Mouse (Mus musculus) liver, adult 2 months (tissue): ENCODE measurements around the gene Hs3st4. TPM values are rescaled to one million over a fixed set of nuclear protein-coding genes. Genes with fewer than 3 reads are reported as not detected.

Experiments used
- DNase-seq: peaks from one replicate; pipeline ENCODE4 v3.0.0-alpha.2; 2011; ENCODE audit warnings: low read depth, low spot score; ENCODE audit errors: extremely low read depth
- H3K27ac ChIP-seq: fragments of 200-500 bp; replicated peaks from 2 replicates; pipeline ENCODE4 v1.5.1; 2012; ENCODE audit warnings: low read depth, mild to moderate bottlenecking, control low read depth, inconsistent platforms, low read length; ENCODE audit not compliant: insufficient read depth
- H3K27me3 ChIP-seq: fragments of 200-500 bp; 2 replicates; pipeline ENCODE4 v1.6.1; 2012; ENCODE audit warnings: mild to moderate bottlenecking, moderate library complexity, low read length, inconsistent platforms; ENCODE audit not compliant: control insufficient read depth, insufficient read depth
- H3K36me3 ChIP-seq: fragments of 200-500 bp; 2 replicates; pipeline ENCODE4 v1.6.1; 2012; ENCODE audit warnings: low read length, inconsistent platforms; ENCODE audit not compliant: control insufficient read depth, insufficient read depth
- H3K4me1 ChIP-seq: fragments of 200-500 bp; 2 replicates; pipeline ENCODE4 v1.6.1; 2011; ENCODE audit warnings: low read length; ENCODE audit not compliant: control insufficient read depth, insufficient read depth
- H3K4me3 ChIP-seq: fragments of 200-500 bp; 2 replicates; pipeline ENCODE4 v1.5.1; 2011; ENCODE audit warnings: low read depth, mild to moderate bottlenecking, control low read depth, low read length, moderate library complexity; ENCODE audit not compliant: insufficient read depth
- H3K79me2 ChIP-seq: fragments of 200-500 bp; 2 replicates; pipeline ENCODE4 v1.6.1; 2012; ENCODE audit warnings: inconsistent platforms, mild to moderate bottlenecking, low read length, moderate library complexity; ENCODE audit not compliant: control insufficient read depth, insufficient read depth
- H3K9ac ChIP-seq: fragments of 200-500 bp; 2 replicates; pipeline ENCODE4 v1.6.1; 2012; ENCODE audit warnings: low read depth, mild to moderate bottlenecking, control low read depth, inconsistent platforms, low read length
- CTCF ChIP-seq: fragments of 200-500 bp; IDR thresholded peaks from 2 replicates; pipeline ENCODE4 v1.5.1; 2011; ENCODE audit warnings: low read depth, low read length, control low read depth
- POLR2A ChIP-seq: fragments of 200-500 bp; IDR thresholded peaks from 2 replicates; pipeline ENCODE4 v1.6.1; 2011; ENCODE audit warnings: low read length, control low read depth; ENCODE audit not compliant: insufficient read depth; ENCODE audit errors: extremely low read depth
- WGBS: fragments of 180-500 bp; shearing (Covaris S2); methylation state at CpG from one replicate; pipeline ENCODE4 v1.1.7; 2018; 5-methylcytosine and 5-hydroxymethylcytosine counted together
- polyA plus RNA-seq: library from polyadenylated mRNA; depleted of rRNA; stranded (reverse); fragments of >200 nt; gene quantifications from 2 replicates; pipeline ENCODE4 v1.2.3, GENCODE M21; 2012
- total RNA-seq: library from RNA; depleted of rRNA; stranded (reverse); fragments of >200 nt; gene quantifications from 2 replicates; pipeline ENCODE4 v1.2.3, GENCODE M21; 2014

Gene Hs3st4
- total and polyA plus RNA-seq, 2 experiments, result not detected

DNA sequence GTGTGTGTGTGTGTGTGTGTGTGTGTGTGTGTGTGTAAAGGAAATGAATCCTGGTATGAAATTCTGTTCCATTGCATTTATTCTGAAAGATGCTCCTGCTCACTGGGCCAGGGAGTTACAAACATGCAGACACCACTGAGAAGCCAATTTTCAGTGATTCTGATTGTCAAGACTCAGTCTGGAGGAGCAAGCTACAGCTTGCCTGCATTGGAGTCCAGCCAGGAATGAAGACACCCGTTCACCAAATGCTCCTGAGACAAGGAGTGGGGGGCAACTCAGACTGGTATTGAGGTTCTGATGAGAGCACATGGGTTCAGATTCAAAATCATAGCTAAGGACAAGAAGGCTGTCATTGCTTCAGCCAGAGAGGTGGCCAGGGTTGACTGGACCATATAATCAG is 66.3 kb downstream of the Hs3st4 start:
- DNase-seq, result no peak
- Histone ChIP-seq H3K27me3 (no peaks in the 10 kb centered on the region), H3K4me3 (no peak overlapping the region), H3K27ac (no peak overlapping the region), H3K4me1 (no peaks in the 10 kb centered on the region), H3K79me2 (no peaks in the 10 kb centered on the region), H3K9ac (no peak overlapping the region), H3K36me3 (no peaks in the 10 kb centered on the region)
- TF ChIP-seq CTCF (no peak), POLR2A (no peak)
- WGBS, result 59% methylated on average over 1 of the region's 1 CpGs

GRCm38 (mm10) chr7:124050421-124050820 is 67.8 kb downstream of the Hs3st4 start:
- DNase-seq, result no peak
- Histone ChIP-seq H3K9ac (no peak overlapping the region), H3K27me3 (no peaks in the 10 kb centered on the region), H3K36me3 (no peaks in the 10 kb centered on the region), H3K79me2 (no peaks in the 10 kb centered on the region), H3K4me3 (no peak overlapping the region), H3K27ac (no peak overlapping the region), H3K4me1 (no peaks in the 10 kb centered on the region)
- TF ChIP-seq POLR2A (no peak), CTCF (no peak)
- WGBS, result 66% methylated on average over 5 of the region's 5 CpGs

DNA sequence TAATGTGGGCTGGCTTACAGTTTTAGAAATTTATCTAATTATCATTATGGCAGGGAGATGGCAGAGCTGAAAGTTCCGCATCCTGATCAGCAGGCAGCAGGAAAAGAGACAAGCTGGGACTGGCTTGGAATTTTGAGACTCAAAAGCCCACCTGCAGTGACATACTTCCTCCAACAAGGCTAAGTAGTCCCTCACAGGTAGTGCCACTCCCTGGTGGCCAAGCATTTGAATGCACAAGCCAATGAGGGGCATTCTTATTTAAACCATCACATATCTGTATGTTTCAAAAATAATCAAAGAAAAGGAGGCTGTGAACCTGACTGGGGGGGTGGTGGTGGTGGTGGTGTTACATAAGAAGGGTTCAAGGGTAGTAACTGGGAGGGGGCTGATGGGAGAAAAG is 101.1 kb downstream of the Hs3st4 start:
- TF ChIP-seq CTCF, result no peak
- TF ChIP-seq POLR2A, result no peak
- H3K4me1 ChIP-seq, result no peaks in the 10 kb centered on the region
- H3K27ac ChIP-seq, result no peak overlapping the region
- DNase-seq, result no peak
- no peaks in the 10 kb centered on the region for H3K79me2 ChIP-seq
- H3K9ac ChIP-seq, result no peak overlapping the region
- no peak overlapping the region for H3K4me3 ChIP-seq
- H3K27me3 ChIP-seq, result no peaks in the 10 kb centered on the region
- WGBS, result 71% methylated on average over 1 of the region's 1 CpGs
- no peaks in the 10 kb centered on the region for H3K36me3 ChIP-seq

GRCm38 (mm10) chr7:124129019-124129418 is 146.3 kb downstream of the Hs3st4 start:
- DNase-seq, result peak; percentile 30

GRCm38 (mm10) chr7:124131312-124131711 is 148.6 kb downstream of the Hs3st4 start:
- no peak overlapping the region for H3K4me3 ChIP-seq
- H3K79me2 ChIP-seq, result no peaks in the 10 kb centered on the region
- no peaks in the 10 kb centered on the region for H3K4me1 ChIP-seq
- H3K27ac ChIP-seq, result no peak overlapping the region
- 69% methylated on average over 7 of the region's 7 CpGs for WGBS
- no peak overlapping the region for H3K9ac ChIP-seq
- DNase-seq, result no peak
- H3K27me3 ChIP-seq, result no peaks in the 10 kb centered on the region
- no peaks in the 10 kb centered on the region for H3K36me3 ChIP-seq
- no peak for TF ChIP-seq POLR2A
- TF ChIP-seq CTCF, result no peak

More at GRCm38 (mm10) chr7:124129019-124129418, 146.3 kb downstream of the Hs3st4 start:
- Histone ChIP-seq H3K9ac (no peak overlapping the region), H3K27ac (no peak overlapping the region), H3K79me2 (no peaks in the 10 kb centered on the region), H3K27me3 (no peaks in the 10 kb centered on the region), H3K36me3 (no peaks in the 10 kb centered on the region), H3K4me3 (no peak overlapping the region), H3K4me1 (no peaks in the 10 kb centered on the region)
- TF ChIP-seq POLR2A (no peak), CTCF (peak; percentile 29; the same call in 1 of the 2 replicates)
- 1% methylated on average over 2 of the region's 2 CpGs for WGBS

- TF ChIP-seq POLR2A, result no peak
- no peak for TF ChIP-seq CTCF
- Histone ChIP-seq H3K36me3 (no peaks in the 10 kb centered on the region), H3K27ac (no peak overlapping the region), H3K79me2 (no peaks in the 10 kb centered on the region), H3K27me3 (no peaks in the 10 kb centered on the region), H3K4me1 (no peaks in the 10 kb centered on the region), H3K9ac (no peak overlapping the region), H3K4me3 (no peak overlapping the region)
- WGBS, result 69% methylated on average over 5 of the region's 5 CpGs
- DNase-seq, result no peak
These were observed 153.5 kb downstream of the Hs3st4 start for GRCm38 (mm10) chr7:124136133-124136532.
